Mouse (Mus musculus) hindbrain, embryonic 11.5 days (tissue): ENCODE results near the gene Mtif3. TPM values are rescaled to one million over a fixed set of nuclear protein-coding genes. Genes with fewer than 3 reads are reported as not detected.

ENCODE experiments used
- polyA plus RNA-seq: library from polyadenylated mRNA; unstranded; fragments of >200 nt; fragmentation: Nextera tagmentation; extraction: Ambion mirVana; gene quantifications from 2 replicates; pipeline ENCODE4 v1.2.1, GENCODE M21; 2014

Mtif3 gene
- polyA plus RNA-seq, 1 experiment from 2014 or later, result 26.1 TPM

Other genes with a start within 250 kb of the Mtif3 start
- 11.6 and 12.6 TPM in 2 replicates for gene Usp12, start 168.8 kb downstream of the Mtif3 start, polyA plus RNA-seq
- 508 and 515 TPM in 2 replicates for gene Rpl21, start 130.9 kb downstream of the Mtif3 start, polyA plus RNA-seq
- gene Rasl11a, start 118.7 kb downstream of the Mtif3 start, polyA plus RNA-seq, result 18.8 and 19.0 TPM in 2 replicates
- 106 TPM in 2 replicates for gene Gtf3a, start 15.1 kb downstream of the Mtif3 start, polyA plus RNA-seq
- 7.7 and 8.4 TPM in 2 replicates for gene Lnx2, start 112.8 kb upstream of the Mtif3 start, polyA plus RNA-seq
- 112 and 119 TPM in 2 replicates for gene Polr1d, start 113.2 kb upstream of the Mtif3 start, polyA plus RNA-seq
- 6.7 and 11.3 TPM in 2 replicates for gene Gsx1, start 224.9 kb upstream of the Mtif3 start, polyA plus RNA-seq